Mouse (Mus musculus) heart, postnatal 36 days (tissue): ENCODE results near the gene Pim2. TPM values are rescaled to one million over a fixed set of nuclear protein-coding genes. Genes with fewer than 3 reads are reported as not detected.
"Not testable (repeated sequence)": the region's sequence is repeated elsewhere in the genome, so short reads cannot be mapped to it uniquely, and the experiment has no call there.

ENCODE experiments used
- DNase-seq, 2 experiments: peaks; one replicate each; pipeline ENCODE4 v3.0.0; 2021 to 2022
- intact Hi-C: fragments of 180-260 bp; cut with DNase I; formaldehyde crosslinking; loops from one replicate; pipeline ENCODE4 v1.15.1; 2025
- total RNA-seq, 2 experiments: library from RNA; stranded (reverse); gene quantifications; 2 replicates each; pipeline ENCODE4 v1.2.3; 2021

The Pim2 gene
- total RNA-seq, 2 experiments from 2014 or later, result 2.4 to 3.3 TPM

DNA sequence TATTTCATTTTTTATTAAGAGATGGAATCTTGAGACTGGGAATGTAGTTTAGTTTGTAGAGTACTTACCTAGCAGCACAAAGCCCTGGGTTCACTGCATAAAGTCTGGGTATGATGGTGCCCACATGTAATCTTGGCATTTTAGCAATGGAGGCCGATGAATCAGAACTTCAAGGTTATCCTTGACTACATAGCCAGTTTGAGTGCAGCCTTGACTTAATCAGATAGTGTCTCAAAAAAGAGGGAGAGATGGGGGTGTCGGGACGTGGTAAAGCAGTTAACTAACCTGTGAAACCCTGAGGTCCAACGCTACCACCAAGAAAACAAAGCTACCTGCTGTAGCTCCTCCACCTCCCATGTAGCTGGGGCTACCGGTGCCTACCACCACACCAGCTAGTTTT lies 26.4 kb downstream of the Pim2 start:
- intact Hi-C loops, result loop anchor here (5.0 kb wide), 1 partner anchor 168 kb away; the partner anchor contains the start of gene Suv39h1
- no peak for DNase-seq

DNA sequence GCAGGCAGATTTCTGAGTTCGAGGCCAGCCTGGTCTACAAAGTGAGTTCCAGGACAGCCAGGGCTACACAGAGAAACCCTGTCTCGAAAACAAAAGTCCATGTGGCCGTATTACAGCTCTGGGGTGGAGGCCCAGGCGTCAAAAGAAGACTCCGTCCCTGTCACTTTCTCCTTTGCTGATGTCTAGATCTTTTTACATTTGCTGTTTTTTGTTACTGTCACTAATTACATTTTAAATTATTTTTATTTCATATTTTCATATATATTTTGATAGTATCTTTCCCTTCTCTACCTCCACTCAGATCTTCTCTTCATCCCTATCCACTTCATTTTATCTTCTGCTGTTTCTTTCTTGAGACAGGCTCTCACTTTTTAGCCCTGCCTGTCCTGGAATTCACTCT lies 29.7 kb downstream of the Pim2 start, which contains the start of gene Gm10491:
Gm10491 (minus strand) TSS at position 101 of the 400 bp plus-strand sequence.
- intact Hi-C loops, result no loop called here

DNA sequence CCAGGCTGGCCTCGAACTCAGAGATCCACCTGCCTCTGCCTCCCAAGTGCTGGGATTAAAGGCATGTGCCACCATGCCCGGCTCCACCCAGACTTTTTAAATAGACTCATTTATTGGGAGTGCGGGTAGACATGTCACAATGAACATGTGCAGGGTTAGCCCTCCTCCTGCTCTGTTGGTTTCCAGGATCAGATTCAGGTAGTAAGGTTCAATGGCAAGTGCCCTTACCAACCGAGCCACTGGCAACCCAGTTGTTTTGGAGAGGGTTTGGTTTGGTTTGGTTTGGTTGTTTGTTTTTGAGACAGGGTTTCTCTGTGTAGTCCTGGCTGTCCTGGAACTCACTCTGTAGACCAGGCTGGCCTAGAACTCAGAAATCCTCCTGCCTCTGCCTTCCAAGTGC lies 31.2 kb downstream of the Pim2 start, which contains the start of gene Gm10490:
Gm10490 (plus strand) TSS at position 301 of the 400 bp plus-strand sequence.
- DNase-seq, intact Hi-C loops: not testable (repeated sequence)

More for the DNA sequence above, 29.7 kb downstream of the Pim2 start, which contains the start of gene Gm10491:
- no peak for DNase-seq

DNA sequence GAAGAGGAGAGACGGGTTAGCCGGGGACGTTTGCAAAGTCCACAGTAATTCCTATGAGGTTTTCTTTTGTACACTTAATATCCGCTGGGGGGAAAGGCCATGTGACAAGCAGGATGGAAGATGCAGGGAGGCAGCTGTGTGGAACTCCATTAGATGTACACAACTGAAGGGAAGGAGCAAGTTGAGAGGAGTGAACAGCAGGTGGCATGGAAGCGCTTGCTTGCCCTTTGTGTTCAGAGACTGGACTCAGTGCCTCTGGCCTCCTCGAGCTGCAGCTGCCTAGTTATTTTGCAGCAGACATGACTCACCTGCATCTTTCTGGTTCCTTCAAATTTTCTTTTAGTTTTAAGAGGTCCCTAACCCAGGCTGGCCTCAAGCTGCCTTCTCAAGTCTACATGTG lies 32.4 kb downstream of the Pim2 start:
- intact Hi-C loops, result no loop called here
- DNase-seq, result no peak

DNA sequence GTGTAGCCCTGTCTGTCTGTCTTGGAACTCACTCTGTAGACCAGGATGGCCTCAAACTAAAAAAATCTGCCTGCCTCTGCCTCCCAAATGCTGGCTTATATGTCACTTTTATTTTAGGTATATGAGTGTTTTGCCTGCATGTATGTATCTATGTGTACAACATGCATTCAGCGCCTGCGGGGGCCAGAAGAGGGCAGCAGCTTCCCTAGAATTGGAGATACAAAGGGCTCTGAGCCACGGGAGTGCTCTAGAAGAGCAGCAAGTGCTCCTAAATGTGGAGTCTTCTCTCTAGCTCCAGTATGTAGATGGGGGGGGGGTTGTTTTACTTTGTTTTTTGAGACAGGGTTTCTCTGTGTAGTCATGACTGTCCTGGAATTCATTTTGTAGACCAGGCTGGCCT lies 37.6 kb downstream of the Pim2 start:
- DNase-seq, result peak in 1 of 2 experiments; percentile 14
- intact Hi-C loops, result loop anchor here (2.0 kb wide), 1 partner anchor 101 kb away; no protein-coding TSS in a partner anchor

DNA sequence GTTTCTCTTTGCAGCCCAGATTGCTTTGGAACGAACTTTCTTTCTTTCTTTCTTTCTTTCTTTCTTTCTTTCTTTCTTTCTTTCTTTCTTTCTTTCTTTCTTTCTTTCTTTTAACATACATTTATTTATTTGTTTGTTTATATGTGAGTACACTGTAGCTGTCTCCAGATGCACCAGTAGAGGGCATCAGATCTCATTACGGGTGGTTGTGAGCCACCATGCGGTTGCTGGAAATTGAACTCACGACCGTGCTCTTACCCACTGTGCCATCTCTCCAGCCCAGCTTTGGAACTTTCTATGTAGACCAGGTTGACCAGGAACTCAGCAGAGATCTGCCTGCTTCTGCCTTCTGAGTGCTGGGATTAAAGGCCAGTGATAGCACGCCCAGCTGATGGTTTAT lies 39.9 kb downstream of the Pim2 start:
- DNase-seq, intact Hi-C loops: not testable (repeated sequence)

DNA sequence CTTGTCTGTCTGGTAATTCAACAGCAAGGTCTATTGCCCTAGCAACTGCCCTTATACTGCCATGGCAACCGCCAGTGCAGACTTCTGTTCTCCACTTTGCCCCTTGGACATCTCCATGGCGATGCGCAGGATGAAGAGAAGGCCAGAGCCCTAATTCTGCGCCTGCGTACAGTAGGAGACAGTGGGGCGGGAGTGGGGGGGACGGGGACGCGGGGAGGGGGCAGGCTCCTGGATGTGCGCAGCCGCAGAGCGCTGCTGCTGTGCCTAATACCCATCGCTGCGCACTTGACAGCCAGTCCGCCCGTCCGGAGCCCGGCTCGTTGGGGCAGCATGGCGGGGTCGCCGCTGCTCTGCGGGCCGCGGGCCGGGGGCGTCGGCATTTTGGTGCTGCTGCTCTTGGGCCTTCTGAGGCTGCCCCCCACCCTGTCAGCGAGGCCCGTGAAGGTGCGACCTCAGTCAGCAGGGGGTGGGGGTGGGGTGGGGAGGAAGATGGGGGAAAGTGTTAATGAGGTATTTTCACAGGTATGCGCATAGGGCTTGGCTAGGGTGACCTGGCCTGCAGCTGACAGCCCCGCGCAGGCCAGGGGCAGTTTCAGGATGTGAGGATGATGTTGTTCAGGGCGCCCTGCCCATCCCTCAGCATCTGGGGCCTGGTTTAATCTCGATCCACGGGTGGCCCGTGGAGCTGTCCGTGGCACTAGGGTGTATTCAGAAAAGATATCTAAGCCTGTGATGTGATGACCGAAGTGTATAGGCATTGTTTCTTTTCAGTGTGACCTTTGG lies 41.7 kb downstream of the Pim2 start, which contains the start of gene Pcsk1n:
Pcsk1n (plus strand) TSS at position 222 of the 783 bp plus-strand sequence.
- DNase-seq, result no peak
- intact Hi-C loops, result no loop called here

DNA sequence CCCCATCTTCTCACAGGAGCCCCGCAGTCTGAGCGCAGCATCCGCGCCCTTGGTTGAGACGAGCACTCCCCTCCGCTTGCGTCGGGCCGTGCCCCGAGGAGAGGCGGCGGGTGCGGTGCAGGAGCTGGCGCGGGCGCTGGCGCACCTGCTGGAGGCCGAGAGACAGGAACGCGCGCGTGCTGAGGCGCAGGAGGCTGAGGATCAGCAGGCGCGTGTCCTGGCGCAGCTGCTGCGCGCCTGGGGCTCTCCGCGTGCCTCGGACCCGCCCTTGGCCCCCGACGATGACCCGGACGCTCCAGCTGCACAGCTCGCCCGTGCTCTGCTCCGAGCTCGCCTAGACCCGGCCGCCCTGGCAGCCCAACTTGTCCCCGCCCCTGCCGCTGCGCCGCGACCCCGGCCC lies 44.0 kb downstream of the Pim2 start:
- no peak for DNase-seq
- intact Hi-C loops, result no loop called here

DNA sequence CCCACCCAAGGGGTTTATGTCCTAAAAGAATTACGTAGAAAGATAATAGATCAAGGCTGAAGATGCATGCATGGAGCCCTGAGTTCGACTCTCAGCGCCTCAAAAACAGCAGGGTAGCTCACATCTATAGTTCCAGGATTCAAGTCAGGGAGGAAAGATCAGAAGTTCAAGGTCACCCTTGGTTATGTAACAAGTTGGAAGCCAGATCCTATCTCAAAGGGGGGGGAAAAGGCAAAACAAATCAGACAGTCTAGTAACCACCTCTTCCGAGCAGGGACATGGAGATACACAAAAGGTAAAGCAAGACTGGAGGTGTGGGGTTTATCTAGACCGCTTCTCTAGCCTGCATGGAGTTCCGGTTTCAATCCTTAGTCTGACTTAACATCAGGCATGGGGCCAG lies 48.2 kb downstream of the Pim2 start:
- intact Hi-C loops, result no loop called here

DNA sequence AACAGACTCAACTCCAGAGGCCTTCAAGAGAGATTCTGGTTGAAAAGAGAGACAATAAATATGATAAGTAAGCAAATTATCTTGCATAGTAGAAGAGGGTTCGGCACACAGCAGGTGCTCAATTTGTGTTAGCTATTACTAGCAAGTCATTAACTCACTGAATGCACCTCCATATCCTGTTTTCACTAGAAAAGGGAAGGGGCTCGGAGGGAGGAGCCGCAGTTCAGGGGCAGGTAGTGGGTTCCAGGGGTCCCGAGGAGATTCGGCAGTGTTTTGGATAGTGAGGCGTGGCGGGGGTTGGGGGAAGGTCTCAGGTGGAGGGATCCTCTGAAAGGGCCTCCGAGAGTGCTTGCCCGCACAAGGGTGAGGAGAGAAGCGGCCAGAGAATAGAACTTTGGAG lies 49.1 kb downstream of the Pim2 start:
- DNase-seq, result no peak
- intact Hi-C loops, result no loop called here

More for the DNA sequence above, 48.2 kb downstream of the Pim2 start:
- DNase-seq, result no peak

DNA sequence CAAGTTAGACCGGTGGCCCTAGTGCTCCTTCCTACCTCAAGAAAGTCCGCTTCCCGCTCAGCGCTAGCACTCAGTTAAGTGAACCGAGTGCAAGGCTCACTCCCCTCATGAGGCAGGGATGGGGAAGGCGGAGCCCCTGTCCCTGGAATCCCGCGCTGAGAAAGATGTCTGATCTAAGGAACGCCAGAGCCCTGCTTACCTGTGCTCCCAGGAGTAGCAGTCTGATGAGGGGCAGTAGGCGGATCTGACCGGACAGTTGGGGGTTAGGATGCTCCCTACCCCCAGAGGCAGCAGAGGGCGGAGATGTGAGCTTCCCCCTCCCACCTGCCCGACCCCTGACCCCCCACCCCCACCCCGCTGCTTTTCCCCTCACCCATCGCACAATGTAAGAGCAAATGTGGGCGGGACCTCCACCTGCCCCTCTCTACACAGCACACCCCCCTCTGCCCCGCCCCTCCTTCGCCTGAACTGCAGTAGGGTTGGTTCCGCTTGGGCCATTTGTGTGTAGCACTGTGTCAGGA lies 50.3 kb downstream of the Pim2 start, which contains the start of gene Eras:
Eras (minus strand) TSS at position 338 of the 521 bp plus-strand sequence.
- no peak for DNase-seq
- intact Hi-C loops, result no loop called here

Other genes with a start within 250 kb of the Pim2 start
- gene Syp, start 239.8 kb upstream of the Pim2 start, total RNA-seq, result 1 to 10 TPM; 1.0 to 2.6 TPM
- 10 to 100 TPM; 17.0 to 26.0 TPM for gene Prickle3, start 221.0 kb upstream of the Pim2 start, total RNA-seq
- 10 to 100 TPM; 48.4 to 62.1 TPM for gene Plp2, start 206.9 kb upstream of the Pim2 start, total RNA-seq
- 10 to 100 TPM; 25.2 to 33.2 TPM for gene Magix, start 197.0 kb upstream of the Pim2 start, total RNA-seq
- gene Gpkow, start 181.1 kb upstream of the Pim2 start, total RNA-seq, result 10 to 100 TPM; 19.1 to 21.4 TPM
- gene Wdr45, start 163.9 kb upstream of the Pim2 start, total RNA-seq, result 10 to 100 TPM; 46.3 to 55.4 TPM
- under 1 TPM in 1 of 2 experiments, not detected in 1; 0.68 TPM for gene Gm45208, start 156.0 kb upstream of the Pim2 start, total RNA-seq
- 1 to 10 TPM; 5.4 to 5.7 TPM for gene Praf2, start 149.8 kb upstream of the Pim2 start, total RNA-seq
- 1 to 10 TPM in 1 of 2 experiments, under 1 TPM in 1; 0.42 to 1.8 TPM for gene Ccdc120, start 127.4 kb upstream of the Pim2 start, total RNA-seq
- gene Tfe3, start 115.7 kb upstream of the Pim2 start, total RNA-seq, result 10 to 100 TPM; 14.3 to 17.3 TPM
- 10 to 100 TPM; 25.1 to 25.4 TPM for gene Gripap1, start 88.5 kb upstream of the Pim2 start, total RNA-seq
- under 1 TPM; 0.19 to 0.28 TPM for gene Kcnd1, start 56.0 kb upstream of the Pim2 start, total RNA-seq
- gene Otud5, start 36.9 kb upstream of the Pim2 start, total RNA-seq, result 10 to 100 TPM; 26.1 to 27.8 TPM
- gene Slc35a2, start 5.8 kb downstream of the Pim2 start, total RNA-seq, result 10 to 100 TPM; 13.2 to 16.7 TPM
- 10 to 100 TPM; 22.2 to 22.4 TPM for gene Pqbp1, start 21.0 kb downstream of the Pim2 start, total RNA-seq
- gene Timm17b, start 21.1 kb downstream of the Pim2 start, total RNA-seq, result 10 to 100 TPM; 44.5 to 49.0 TPM
- not detected for gene Gm10491, start 29.6 kb downstream of the Pim2 start, total RNA-seq
- gene Gm10490, start 31.3 kb downstream of the Pim2 start, total RNA-seq, result not detected
- gene Pcsk1n, start 41.6 kb downstream of the Pim2 start, total RNA-seq, result under 1 TPM in 1 of 2 experiments, not detected in 1; 0.25 TPM
- not detected for gene Eras, start 50.3 kb downstream of the Pim2 start, total RNA-seq
- 10 to 100 TPM; 11.1 to 11.8 TPM for gene Hdac6, start 69.6 kb downstream of the Pim2 start, total RNA-seq
- under 1 TPM in 1 of 2 experiments, not detected in 1; 0.14 TPM for gene Gata1, start 99.8 kb downstream of the Pim2 start, total RNA-seq
- not detected for gene Glod5, start 140.2 kb downstream of the Pim2 start, total RNA-seq
- gene Suv39h1, start 196.5 kb downstream of the Pim2 start, total RNA-seq, result 1 to 10 TPM; 4.8 to 5.1 TPM
- 1 to 10 TPM; 1.9 to 2.5 TPM for gene Was, start 212.2 kb downstream of the Pim2 start, total RNA-seq